Mouse (Mus musculus) kidney, adult 2 months (tissue): ENCODE measurements at regions not wholly inside any gene's neighbourhood (a gene's known extent, or its start where the extent isn't known, plus 50 kb on each side); places are given as distances from the start of the nearest gene placed in this dataset.

Experiments
- CTCF ChIP-seq: fragments of 200-500 bp; conservative IDR thresholded peaks from 2 replicates; pipeline ENCODE4 v1.5.1; 2011; ENCODE audit warnings: low read depth, mild to moderate bottlenecking, control low read depth, low read length, moderate library complexity, mixed read lengths; ENCODE audit not compliant: insufficient read depth, insufficient read length
- POLR2A ChIP-seq: fragments of 200-500 bp; IDR thresholded peaks from one replicate; pipeline ENCODE4 v1.6.1; 2011; ENCODE audit warnings: low read depth, low read length, control low read depth

DNA sequence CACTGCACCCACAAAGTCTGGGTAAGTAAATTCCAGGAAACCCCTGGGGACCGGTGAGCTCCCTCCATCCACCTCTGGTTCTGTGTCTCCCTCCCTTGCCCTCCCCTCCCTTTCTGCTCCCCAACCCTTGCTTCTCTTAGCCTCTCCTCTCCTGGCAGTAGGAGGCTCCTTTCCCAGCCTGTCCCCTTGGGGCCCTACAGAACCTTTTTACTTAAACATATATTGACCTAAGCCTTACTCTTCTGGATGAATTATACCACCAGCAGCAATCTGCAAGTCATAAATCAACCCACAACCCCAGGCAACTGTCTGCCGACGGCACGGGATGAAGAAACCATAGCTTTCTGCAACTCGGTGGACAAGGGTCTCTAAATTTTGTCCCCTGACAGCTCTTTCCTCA lies 380.7 kb upstream of the Tbx3 start:
- TF ChIP-seq CTCF (no peak), POLR2A (no peak)
